Comparison of ENCODE assay signal across 8 mouse cellular contexts in genomic region chr10:5305555-5305954, GRCm38 (mm10).
DNase-seq lines count a peak whose midpoint lies in the region; ATAC-seq and TF ChIP-seq lines count a peak whose summit lies in the region.
"Had no signal": no experiment of that assay in that cellular context is flagged by ENCODE, and none has a peak within 500 bp of the region (broad histone marks: within the 10 kb centered on the region; RNA-seq: fewer than 3 reads in every experiment).

No protein-coding gene starts in this region.

- H3K4me3 ChIP-seq in midbrain, embryonic 14.5 days (replicated peaks; ENCODE audit: low read depth, low read length) = no peak overlapping the region
- no peak overlapping the region for H3K4me3 ChIP-seq in midbrain, embryonic 11.5 days (ENCODE audit: low read depth, low read length)
- no peak overlapping the region for H3K4me3 ChIP-seq in embryonic facial prominence, embryonic 10.5 days
- no peak overlapping the region for H3K4me3 ChIP-seq in limb, embryonic 11.5 days (ENCODE audit: low read depth, low read length)
- H3K4me3 ChIP-seq in stomach, postnatal 0 days (ENCODE audit: low read depth, low read length) = no peak overlapping the region
- no peak overlapping the region for H3K4me3 ChIP-seq in forebrain, embryonic 10.5 days
- H3K4me3 ChIP-seq: midbrain, embryonic 12.5 days had no signal

- WGBS in midbrain, embryonic 14.5 days = 59% methylated on average over 6 of the region's 6 CpGs
- 55% methylated on average over 6 of the region's 6 CpGs for WGBS in midbrain, embryonic 11.5 days
- WGBS in embryonic facial prominence, embryonic 10.5 days = 45% methylated on average over 6 of the region's 6 CpGs
- 26% methylated on average over 6 of the region's 6 CpGs for WGBS in limb, embryonic 11.5 days
- WGBS in stomach, postnatal 0 days = 26% methylated on average over 6 of the region's 6 CpGs
- 63% methylated on average over 6 of the region's 6 CpGs for WGBS in forebrain, embryonic 10.5 days

- H3K27me3 ChIP-seq in midbrain, embryonic 14.5 days (ENCODE audit: control insufficient read depth, insufficient read depth, low read length) = no peaks in the 10 kb centered on the region
- no peaks in the 10 kb centered on the region for H3K27me3 ChIP-seq in midbrain, embryonic 11.5 days (ENCODE audit: control insufficient read depth, insufficient read depth, low read length)
- no peaks in the 10 kb centered on the region for H3K27me3 ChIP-seq in embryonic facial prominence, embryonic 10.5 days (replicated peaks; ENCODE audit: low read depth, poor library complexity, severe bottlenecking)
- no peaks in the 10 kb centered on the region for H3K27me3 ChIP-seq in limb, embryonic 11.5 days (ENCODE audit: control insufficient read depth, insufficient read depth, low read length)
- no peaks in the 10 kb centered on the region for H3K27me3 ChIP-seq in stomach, postnatal 0 days (ENCODE audit: control insufficient read depth, insufficient read depth, low read length)
- H3K27me3 ChIP-seq in forebrain, embryonic 10.5 days (ENCODE audit: poor library complexity, severe bottlenecking) = no peaks in the 10 kb centered on the region
- H3K27me3 ChIP-seq: midbrain, embryonic 12.5 days had no signal

- H3K36me3 ChIP-seq in midbrain, embryonic 14.5 days (ENCODE audit: control insufficient read depth, insufficient read depth, low read length) = no peaks in the 10 kb centered on the region
- H3K36me3 ChIP-seq in midbrain, embryonic 11.5 days (ENCODE audit: control insufficient read depth, insufficient read depth, low read length) = no peaks in the 10 kb centered on the region
- no peaks in the 10 kb centered on the region for H3K36me3 ChIP-seq in embryonic facial prominence, embryonic 10.5 days (replicated peaks)
- no peaks in the 10 kb centered on the region for H3K36me3 ChIP-seq in limb, embryonic 11.5 days (ENCODE audit: control insufficient read depth, insufficient read depth, low read length)
- H3K36me3 ChIP-seq in stomach, postnatal 0 days (ENCODE audit: control insufficient read depth, insufficient read depth, low read length) = no peaks in the 10 kb centered on the region
- no peaks in the 10 kb centered on the region for H3K36me3 ChIP-seq in forebrain, embryonic 10.5 days (replicated peaks)
- H3K36me3 ChIP-seq: midbrain, embryonic 12.5 days had no signal

- H3K4me1 ChIP-seq in midbrain, embryonic 14.5 days (ENCODE audit: control insufficient read depth, insufficient read depth, low read length) = 0 out of 2 replicates have a peak, but pooled peaks cover 7% of the 10 kb centered on the region
- peaks cover 4% of the 10 kb centered on the region; the same call in 1 of the 2 replicates for H3K4me1 ChIP-seq in midbrain, embryonic 11.5 days (ENCODE audit: control insufficient read depth, insufficient read depth, low read length)
- peaks cover 7% of the 10 kb centered on the region for H3K4me1 ChIP-seq in embryonic facial prominence, embryonic 10.5 days
- H3K4me1 ChIP-seq in limb, embryonic 11.5 days (ENCODE audit: control insufficient read depth, insufficient read depth, low read length) = 0 out of 2 replicates have a peak, but pooled peaks cover 4% of the 10 kb centered on the region
- H3K4me1 ChIP-seq in stomach, postnatal 0 days (replicated peaks; ENCODE audit: control insufficient read depth, insufficient read depth) = no peaks in the 10 kb centered on the region
- H3K4me1 ChIP-seq in forebrain, embryonic 10.5 days = peaks cover 13% of the 10 kb centered on the region

- no peak overlapping the region for H3K9ac ChIP-seq in midbrain, embryonic 14.5 days (replicated peaks; ENCODE audit: low read length)
- no peak overlapping the region for H3K9ac ChIP-seq in midbrain, embryonic 11.5 days (ENCODE audit: low read length)
- H3K9ac ChIP-seq in limb, embryonic 11.5 days (ENCODE audit: low read length) = no peak overlapping the region
- no peak overlapping the region for H3K9ac ChIP-seq in stomach, postnatal 0 days (ENCODE audit: low read length)
- H3K9ac ChIP-seq: midbrain, embryonic 12.5 days had no signal

- no peak overlapping the region for H3K4me2 ChIP-seq in midbrain, embryonic 14.5 days (ENCODE audit: low read length)
- no peak overlapping the region for H3K4me2 ChIP-seq in midbrain, embryonic 11.5 days
- H3K4me2 ChIP-seq in limb, embryonic 11.5 days (ENCODE audit: low read depth, severe bottlenecking) = no peak overlapping the region
- H3K4me2 ChIP-seq in stomach, postnatal 0 days (replicated peaks; ENCODE audit: low read depth) = no peak overlapping the region
- H3K4me2 ChIP-seq: midbrain, embryonic 12.5 days had no signal

- no peak overlapping the region for H3K27ac ChIP-seq in midbrain, embryonic 14.5 days (replicated peaks; ENCODE audit: low read depth, low read length)
- H3K27ac ChIP-seq in midbrain, embryonic 11.5 days (ENCODE audit: low read depth, low read length) = no peak overlapping the region
- no peak overlapping the region for H3K27ac ChIP-seq in embryonic facial prominence, embryonic 10.5 days (replicated peaks)
- no peak overlapping the region for H3K27ac ChIP-seq in limb, embryonic 11.5 days (replicated peaks; ENCODE audit: low read depth, low read length)
- peak overlapping the region; percentile 45 for H3K27ac ChIP-seq in stomach, postnatal 0 days (replicated peaks)
- H3K27ac ChIP-seq in forebrain, embryonic 10.5 days = no peak overlapping the region
- H3K27ac ChIP-seq: midbrain, embryonic 12.5 days had no signal

- ATAC-seq in midbrain, embryonic 14.5 days (ENCODE audit: low FRiP score, low TSS enrichment) = no peak
- no peak for ATAC-seq in midbrain, embryonic 11.5 days (ENCODE audit: low FRiP score)
- peak; percentile 59; the same call in 1 of the 2 replicates for ATAC-seq in limb, embryonic 11.5 days (ENCODE audit: insufficient number of reproducible peaks, low FRiP score, low TSS enrichment, low read depth)
- peak; percentile 75; the same call in 1 of the 2 replicates for ATAC-seq in stomach, postnatal 0 days (ENCODE audit: low FRiP score, low TSS enrichment)

- H3K9me3 ChIP-seq in midbrain, embryonic 14.5 days (ENCODE audit: control insufficient read depth, low read length) = no peaks in the 10 kb centered on the region
- no peaks in the 10 kb centered on the region for H3K9me3 ChIP-seq in midbrain, embryonic 11.5 days (ENCODE audit: control insufficient read depth, low read length)
- H3K9me3 ChIP-seq in embryonic facial prominence, embryonic 10.5 days = no peaks in the 10 kb centered on the region
- no peaks in the 10 kb centered on the region for H3K9me3 ChIP-seq in limb, embryonic 11.5 days (ENCODE audit: control insufficient read depth, low read length)
- no peaks in the 10 kb centered on the region for H3K9me3 ChIP-seq in stomach, postnatal 0 days (ENCODE audit: control insufficient read depth, low read length)
- H3K9me3 ChIP-seq in forebrain, embryonic 10.5 days = no peaks in the 10 kb centered on the region
- H3K9me3 ChIP-seq: midbrain, embryonic 12.5 days had no signal

- peak; percentile 27 for DNase-seq in midbrain, embryonic 14.5 days
- no peak for DNase-seq in midbrain, embryonic 11.5 days (ENCODE audit: low spot score, missing footprints)
- DNase-seq in embryonic facial prominence, embryonic 10.5 days (ENCODE audit: low spot score) = peak; percentile 34
- DNase-seq in limb, embryonic 11.5 days (ENCODE audit: low spot score) = peak; percentile 67
- DNase-seq in stomach, postnatal 0 days (ENCODE audit: low spot score) = peak; percentile 25
- no peak for DNase-seq in ovary, postnatal 10 days (ENCODE audit: low spot score)
- no peak for DNase-seq in forebrain, embryonic 10.5 days (ENCODE audit: extremely low spot score, low spot score)

- peak; percentile 74 for TF ChIP-seq CTCF in stomach, postnatal 0 days (IDR thresholded peaks at IDR 0.05; ENCODE audit: low read depth)

- TF ChIP-seq EP300 in stomach, postnatal 0 days (optimal IDR thresholded peaks at IDR 0.05) = no peak

Comparison
In these comparisons a context has a peak if more than half of its experiments do, and no peak if none do; other contexts are left out.
1. DNase-seq: peak in midbrain, embryonic 14.5 days (single experiment), embryonic facial prominence, embryonic 10.5 days (single experiment), limb, embryonic 11.5 days (single experiment) and stomach, postnatal 0 days (single experiment); none in midbrain, embryonic 11.5 days (single experiment), ovary, postnatal 10 days (single experiment) and forebrain, embryonic 10.5 days (single experiment).
2. ATAC-seq: peak in limb, embryonic 11.5 days (single experiment) and stomach, postnatal 0 days (single experiment); none in midbrain, embryonic 14.5 days (single experiment) and midbrain, embryonic 11.5 days (single experiment).